Mouse (Mus musculus) colon, adult 2 months (tissue): ENCODE data around the gene Foxb1. TPM values are rescaled to one million over a fixed set of nuclear protein-coding genes. Genes with fewer than 3 reads are reported as not detected.

ENCODE experiments used
- polyA plus RNA-seq: library from polyadenylated mRNA; depleted of rRNA; stranded (reverse); fragments of >200 nt; gene quantifications from 2 replicates; pipeline ENCODE4 v1.2.3, GENCODE M21; 2012; rRNA removed

The Foxb1 gene
- polyA plus RNA-seq, result not detected in 2 replicates

GRCm38 (mm10) chr9:69760371-69761301 lies at the start of gene Foxb1:
TSS of gene Foxb1 (minus strand) at chr9:69760940.

Other genes starting within 250 kb of the Foxb1 start
- 14.0 and 14.3 TPM in 2 replicates for gene Bnip2, start 228.5 kb upstream of the Foxb1 start, polyA plus RNA-seq